Mouse (Mus musculus) stomach, postnatal 0 days (tissue): Measurements from ENCODE around the gene Klhl21.

Experiments
- CTCF ChIP-seq: IDR thresholded peaks from 2 replicates; pipeline ENCODE4 v1.5.1; 2016; ENCODE audit warnings: antibody characterized with exemption, low read depth, mild to moderate bottlenecking, moderate library complexity
- EP300 ChIP-seq: optimal IDR thresholded peaks from 2 replicates; pipeline ENCODE3; 2016; ENCODE audit warnings: antibody characterized with exemption

DNA sequence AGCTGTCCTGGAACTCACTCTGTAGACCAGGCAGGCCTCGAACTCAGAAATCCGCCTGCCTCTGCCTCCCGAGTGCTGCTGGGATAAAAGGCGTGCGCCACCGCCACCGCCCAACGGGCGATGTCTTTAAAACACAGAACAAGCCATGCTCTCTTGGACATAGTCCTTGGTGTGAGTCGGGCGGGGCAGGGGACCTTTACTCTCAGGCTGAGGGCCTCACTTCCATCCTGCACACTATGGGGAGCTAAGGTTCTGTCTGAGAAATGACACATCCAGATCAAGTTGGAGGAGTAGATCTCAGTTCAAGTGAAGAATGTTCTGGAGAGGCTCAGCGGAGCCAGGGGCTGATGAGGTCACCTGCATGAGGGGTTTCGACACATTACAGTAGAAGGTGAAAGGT is 24.3 kb downstream of the Klhl21 start:
- TF ChIP-seq CTCF (no peak), EP300 (no peak)
